Mouse (Mus musculus): ENCODE measurements at regions not wholly inside any gene's neighbourhood (a gene's known extent, or its start where the extent isn't known, plus 50 kb on each side); places are given as distances from the start of the nearest gene placed in this dataset.

DNA sequence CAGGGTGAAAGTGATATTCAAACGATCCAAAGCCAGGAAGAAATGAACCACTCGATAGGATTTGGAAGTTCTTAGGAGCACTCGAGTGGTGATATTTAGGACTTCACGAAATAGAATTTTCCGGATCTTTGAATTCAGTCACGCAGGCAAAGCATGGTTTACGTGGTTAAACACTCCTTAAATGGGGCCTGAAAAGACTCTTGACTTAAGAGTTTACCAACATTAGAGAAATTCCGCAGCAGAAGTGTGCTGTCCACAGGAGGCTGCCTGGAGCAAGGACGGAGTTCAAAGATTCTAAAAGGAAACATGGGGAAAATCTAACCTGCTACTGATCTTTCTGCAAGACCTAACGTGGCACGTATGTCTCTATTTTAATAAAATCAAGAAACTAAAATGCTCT, 175.4 kb upstream of the Arl4c start:
- no peak for DNase-seq (ENCODE audit: extremely low read depth, insufficient read length, low spot score)

DNA sequence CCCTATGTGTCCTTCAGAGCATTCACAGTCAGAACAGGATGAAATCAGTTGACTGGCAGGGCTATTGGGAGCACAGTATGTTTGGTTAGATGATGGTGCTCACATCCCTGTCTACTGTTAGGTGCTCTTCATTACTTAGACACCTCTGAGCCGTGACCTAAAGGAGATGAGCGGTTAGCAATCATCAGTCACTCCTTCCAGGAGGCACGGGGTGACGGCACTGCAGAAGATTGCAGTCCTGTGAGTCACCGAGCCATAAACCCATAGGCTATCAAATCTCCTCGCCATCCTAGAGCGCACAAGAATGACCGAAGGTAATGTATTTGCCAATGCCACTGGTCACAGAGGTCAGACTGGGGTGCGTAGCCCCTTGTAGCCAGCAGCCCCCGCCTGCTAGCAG, 176.8 kb upstream of the Arl4c start:
- peak; percentile 51 for DNase-seq (ENCODE audit: extremely low read depth, insufficient read length, low spot score)

DNA sequence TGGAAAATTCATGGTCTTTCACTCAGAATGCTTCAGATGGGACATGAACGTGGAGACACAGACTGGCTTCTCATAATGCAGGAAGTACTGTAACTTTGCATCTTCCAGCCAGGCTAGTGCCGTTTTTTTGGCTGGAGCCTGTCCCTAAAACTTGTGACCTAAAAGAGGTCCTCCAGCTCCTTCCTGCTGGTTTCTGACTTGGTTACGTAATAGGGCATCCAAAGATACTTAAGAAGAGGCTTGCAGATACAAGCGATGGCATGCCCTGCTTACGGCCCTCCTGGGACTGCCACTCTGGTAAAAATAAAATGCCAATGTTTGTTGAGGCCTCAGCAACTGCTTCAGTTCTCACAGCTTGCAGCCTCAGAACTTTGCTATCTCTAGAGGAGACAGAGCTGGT, 177.3 kb upstream of the Arl4c start:
- DNase-seq (ENCODE audit: extremely low read depth, insufficient read length, low spot score) = no peak

GRCm38 (mm10) chr1:88891041-88891440, 179.2 kb upstream of the Sh3bp4 start:
- DNase-seq (ENCODE audit: extremely low read depth, insufficient read length, low spot score) = no peak

GRCm38 (mm10) chr1:88902426-88902825, 167.8 kb upstream of the Sh3bp4 start:
- no peak for DNase-seq (ENCODE audit: extremely low read depth, insufficient read length, low spot score)

DNA sequence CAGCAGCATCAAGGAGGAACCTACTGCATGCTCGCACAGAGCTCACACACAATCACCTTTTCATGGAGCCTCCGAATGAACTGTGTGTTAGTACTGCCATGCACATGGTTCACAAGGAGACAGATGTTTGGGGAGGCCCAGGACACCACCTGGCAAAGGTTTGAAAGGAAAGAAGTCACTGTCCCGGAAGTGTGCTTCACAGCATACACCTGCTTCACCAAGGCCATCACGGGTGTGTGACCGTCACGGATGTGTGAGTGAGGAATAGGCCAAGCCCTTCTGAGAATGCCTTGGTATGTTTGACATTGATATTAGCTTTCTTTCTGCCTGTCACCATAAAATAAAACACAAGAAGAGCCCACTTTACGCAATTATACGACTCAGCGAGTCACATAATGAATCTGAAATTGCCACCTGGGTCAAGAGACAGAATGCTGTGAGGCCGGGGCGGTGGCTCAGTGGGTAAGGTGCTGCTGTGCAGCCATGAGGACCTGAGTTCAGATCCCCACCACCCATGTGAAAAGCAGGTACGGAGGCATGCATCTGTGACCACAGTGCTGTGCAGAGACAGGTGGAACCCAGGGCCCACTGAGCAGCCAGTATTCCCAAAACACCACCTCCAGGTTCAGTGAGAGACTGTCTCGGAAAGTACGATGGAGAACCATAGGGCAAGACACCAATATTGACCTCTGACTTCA, 162.3 kb upstream of the Sh3bp4 start:
- DNase-seq (ENCODE audit: extremely low read depth, insufficient read length, low spot score) = no peak

DNA sequence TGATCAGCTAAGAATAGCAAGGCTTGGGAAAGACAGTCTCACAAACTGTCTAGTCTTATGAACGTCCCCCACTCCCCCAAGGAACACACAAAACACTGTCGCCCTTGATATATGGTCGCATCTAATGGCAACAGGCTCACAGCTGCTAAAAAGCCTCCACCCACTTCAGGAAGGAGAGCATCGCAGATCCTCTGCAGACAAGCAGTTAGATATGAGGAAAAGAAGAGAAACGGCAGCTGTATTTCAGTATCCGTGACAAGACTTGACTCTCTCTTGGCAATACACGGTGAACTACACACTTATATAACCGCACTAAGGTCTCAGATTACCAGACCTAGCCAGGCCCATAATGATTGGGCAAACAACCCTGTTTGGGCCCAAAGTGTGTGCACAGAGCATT, 161.5 kb upstream of the Sh3bp4 start:
- DNase-seq (ENCODE audit: extremely low read depth, insufficient read length, low spot score) = no peak

GRCm38 (mm10) chr1:88909314-88909713, 160.9 kb upstream of the Sh3bp4 start:
- DNase-seq (ENCODE audit: extremely low read depth, insufficient read length, low spot score) = no peak

DNA sequence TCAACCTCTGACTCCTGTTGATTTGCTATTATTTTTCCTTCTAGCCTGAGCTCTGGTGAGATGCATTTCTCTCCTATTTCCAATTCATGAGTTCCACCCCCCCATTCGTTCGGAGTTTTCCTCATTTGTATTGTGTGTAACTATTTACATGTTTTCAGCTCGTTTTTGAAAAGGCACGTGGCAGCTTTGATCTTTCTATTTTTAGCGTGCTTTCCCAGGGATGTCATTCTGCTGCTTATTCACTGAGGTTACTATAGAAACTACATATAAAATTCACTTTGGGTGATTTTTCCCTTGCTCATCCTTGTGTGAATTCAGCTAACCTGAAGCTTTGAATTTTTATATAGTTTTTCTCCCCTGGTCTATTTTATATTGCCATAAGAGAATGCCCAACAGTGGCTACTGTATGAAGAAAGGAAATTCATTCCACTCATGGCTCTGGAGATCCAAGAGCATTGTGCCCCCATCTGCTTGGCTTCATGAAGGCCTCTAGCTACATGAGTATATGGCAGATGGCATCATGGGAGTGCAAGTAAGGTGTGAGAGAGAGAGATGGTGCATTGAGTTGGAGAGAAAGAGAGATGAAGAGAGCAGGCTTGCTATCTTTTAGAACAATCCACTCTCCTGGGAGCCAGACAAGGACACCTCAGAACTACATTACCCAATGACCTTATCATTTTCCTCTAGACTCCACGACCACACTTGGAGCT, 160.2 kb upstream of the Sh3bp4 start:
- no peak for DNase-seq (ENCODE audit: extremely low read depth, insufficient read length, low spot score)

- peak; percentile 53 for DNase-seq (ENCODE audit: extremely low read depth, insufficient read length, low spot score)
Observed at GRCm38 (mm10) chr1:88911724-88912123, 158.5 kb upstream of the Sh3bp4 start.

DNA sequence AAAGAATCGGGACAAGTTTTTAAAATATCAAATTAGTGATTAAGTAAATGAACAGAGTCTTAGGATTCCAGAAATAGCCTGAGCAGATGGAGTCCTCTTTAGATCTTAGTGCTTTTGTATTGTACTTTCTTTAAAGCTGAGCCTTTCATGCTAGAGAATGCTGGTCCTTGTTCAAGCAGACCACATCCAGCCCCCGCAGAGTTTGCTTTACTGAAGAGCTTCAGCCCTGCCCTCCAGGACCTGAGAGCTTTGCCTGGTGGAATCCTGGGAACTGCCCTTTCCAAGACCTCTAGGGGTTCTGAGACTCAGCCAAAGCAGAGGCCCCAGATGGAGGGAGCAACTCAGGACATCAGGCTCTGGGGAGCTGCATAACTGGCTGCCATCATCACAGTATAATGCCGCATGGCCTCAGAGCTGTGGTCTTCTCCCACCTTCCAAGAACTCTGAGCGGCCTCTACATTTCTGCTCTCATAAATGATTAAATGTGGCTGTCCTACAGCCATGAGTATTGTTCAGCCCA, 153.6 kb upstream of the Sh3bp4 start:
- no peak for DNase-seq (ENCODE audit: extremely low read depth, insufficient read length, low spot score)

GRCm38 (mm10) chr1:88921401-88921800, 148.8 kb upstream of the Sh3bp4 start:
- DNase-seq (ENCODE audit: extremely low read depth, insufficient read length, low spot score) = no peak

- DNase-seq (ENCODE audit: extremely low read depth, insufficient read length, low spot score) = no peak
Observed at GRCm38 (mm10) chr1:88923791-88924581, 146.2 kb upstream of the Sh3bp4 start.

- no peak for DNase-seq (ENCODE audit: extremely low read depth, insufficient read length, low spot score)
Observed at GRCm38 (mm10) chr1:88935191-88935590, 135.0 kb upstream of the Sh3bp4 start.

DNA sequence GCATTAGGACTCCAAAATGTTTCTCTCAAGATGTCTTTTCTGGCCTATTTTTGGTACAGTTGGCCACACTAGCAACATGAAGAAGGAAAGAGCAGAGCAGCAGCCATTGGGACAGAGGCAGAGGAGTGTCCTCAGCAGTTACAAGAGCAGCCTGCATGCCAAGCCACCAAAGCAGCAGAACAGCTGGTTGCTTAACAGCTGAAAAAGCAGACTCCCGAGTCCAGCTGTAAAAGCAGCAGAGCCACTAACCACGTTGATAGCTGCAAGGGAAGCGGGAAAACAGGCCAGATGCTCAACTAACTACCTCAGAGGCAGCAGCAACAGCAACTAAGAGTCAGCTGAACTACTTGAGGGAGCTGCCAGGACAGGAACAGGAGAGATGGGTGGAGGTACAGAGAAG, 134.4 kb upstream of the Sh3bp4 start:
- peak; percentile 47 for DNase-seq (ENCODE audit: extremely low read depth, insufficient read length, low spot score)

DNA sequence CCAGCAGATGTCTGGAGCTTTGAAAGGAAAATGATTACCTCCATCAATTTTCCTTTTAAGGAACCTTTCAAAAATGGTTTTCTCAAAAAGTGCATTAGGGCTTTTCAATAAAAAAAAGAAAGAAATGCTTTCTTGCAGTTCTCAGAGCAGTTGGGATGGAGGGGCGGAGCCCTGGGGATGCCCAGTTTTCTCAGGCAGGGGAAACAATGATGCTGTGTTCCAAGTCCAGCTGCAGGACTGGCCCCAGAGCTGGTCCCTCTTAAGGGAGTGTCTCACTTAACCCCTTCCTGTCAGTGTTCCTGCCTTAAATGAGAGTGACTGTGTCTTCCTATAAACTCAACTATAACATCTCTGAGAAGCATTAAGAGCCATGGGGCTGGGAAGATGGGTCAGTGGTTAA, 132.9 kb upstream of the Sh3bp4 start:
- no peak for DNase-seq (ENCODE audit: extremely low read depth, insufficient read length, low spot score)

GRCm38 (mm10) chr1:88938458-88938857, 131.8 kb upstream of the Sh3bp4 start:
- no peak for DNase-seq (ENCODE audit: extremely low read depth, insufficient read length, low spot score)

GRCm38 (mm10) chr1:88943039-88943438, 127.2 kb upstream of the Sh3bp4 start:
- DNase-seq (ENCODE audit: extremely low read depth, insufficient read length, low spot score) = no peak

GRCm38 (mm10) chr1:88945868-88946267, 124.3 kb upstream of the Sh3bp4 start:
- DNase-seq (ENCODE audit: extremely low read depth, insufficient read length, low spot score) = no peak

- DNase-seq (ENCODE audit: extremely low read depth, insufficient read length, low spot score) = no peak
Observed at GRCm38 (mm10) chr1:88946374-88946773, 123.8 kb upstream of the Sh3bp4 start.

- DNase-seq (ENCODE audit: extremely low read depth, insufficient read length, low spot score) = no peak
Observed at GRCm38 (mm10) chr1:88949911-88950310, 120.3 kb upstream of the Sh3bp4 start.
